Mouse (Mus musculus): ENCODE measurements around the gene Paqr6.
"Not testable (repeated sequence)": the region's sequence is repeated elsewhere in the genome, so short reads cannot be mapped to it uniquely, and the experiment has no call there.

Paqr6 gene

DNA sequence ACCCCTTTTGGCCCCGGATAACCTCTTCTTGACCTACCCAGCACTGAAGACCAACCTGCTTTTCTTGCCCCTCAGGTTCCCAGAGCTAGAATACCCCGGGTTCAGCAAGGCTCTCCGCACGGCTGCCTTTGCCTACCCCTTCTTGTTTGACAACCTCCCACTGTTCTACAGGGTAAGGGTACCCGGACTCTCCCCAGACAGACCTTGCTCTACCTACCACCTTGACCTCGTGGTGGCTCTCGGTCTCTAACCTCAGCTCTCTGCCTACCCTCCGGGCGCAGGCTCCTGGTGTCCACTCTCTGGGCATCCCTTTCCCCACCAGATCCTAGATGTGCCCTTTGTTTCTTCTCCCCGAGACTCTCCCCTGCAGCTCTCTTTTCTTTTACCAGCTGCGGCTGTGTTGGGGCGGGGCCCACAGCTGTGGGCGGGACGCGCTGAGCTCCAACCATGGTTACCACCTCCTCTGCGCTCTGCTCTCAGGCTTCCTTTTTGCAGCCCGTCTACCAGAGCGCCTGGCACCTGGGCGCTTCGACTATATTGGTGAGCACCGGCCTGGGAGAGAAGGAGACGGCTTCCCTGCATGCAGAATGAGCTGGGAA lies 2.5 kb downstream of the Paqr6 start:
- not testable (repeated sequence) for DNase-seq (ENCODE audit: low spot score in 2 of 2)

DNA sequence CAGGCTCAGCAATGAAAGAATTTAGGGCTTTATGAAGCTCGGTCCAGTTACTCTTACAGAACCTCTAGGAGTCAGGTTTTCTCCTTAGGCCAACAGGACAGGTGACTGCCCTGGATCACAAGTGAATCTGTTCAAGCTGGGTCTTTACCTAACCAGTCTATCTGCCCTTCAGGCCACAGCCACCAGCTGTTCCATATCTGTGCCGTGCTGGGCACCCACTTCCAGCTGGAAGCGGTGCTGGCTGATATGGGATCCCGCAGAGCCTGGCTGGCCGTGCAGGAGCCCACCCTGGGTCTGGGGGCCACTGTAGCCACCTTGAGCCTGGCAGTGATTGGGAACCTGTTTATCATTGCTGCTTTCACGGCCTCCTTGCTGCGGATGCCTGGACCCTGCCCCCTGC lies 3.1 kb downstream of the Paqr6 start:
- DNase-seq (ENCODE audit: low spot score in 2 of 2) = not testable (repeated sequence)

DNA sequence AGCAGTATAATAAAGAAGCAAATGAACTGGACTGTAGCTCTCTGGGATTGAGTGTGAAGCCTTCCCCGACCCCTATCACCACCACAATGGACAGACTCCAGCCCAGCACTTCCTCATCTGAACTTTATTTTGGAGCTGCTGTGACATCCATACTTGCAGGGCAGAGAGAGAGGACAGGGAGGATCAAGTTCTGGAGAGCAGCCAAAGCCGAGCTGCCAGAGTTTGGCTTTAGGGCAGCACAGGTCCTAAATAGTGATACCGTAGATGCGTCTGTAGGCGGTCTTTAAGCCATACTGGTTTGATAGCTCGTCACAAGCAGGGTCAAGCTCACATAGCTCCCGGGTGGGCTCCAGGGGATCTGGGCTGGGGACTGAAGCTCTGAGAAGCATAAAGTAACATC lies 4.1 kb downstream of the Paqr6 start:
- not testable (repeated sequence) for DNase-seq (ENCODE audit: low spot score in 2 of 2)

DNA sequence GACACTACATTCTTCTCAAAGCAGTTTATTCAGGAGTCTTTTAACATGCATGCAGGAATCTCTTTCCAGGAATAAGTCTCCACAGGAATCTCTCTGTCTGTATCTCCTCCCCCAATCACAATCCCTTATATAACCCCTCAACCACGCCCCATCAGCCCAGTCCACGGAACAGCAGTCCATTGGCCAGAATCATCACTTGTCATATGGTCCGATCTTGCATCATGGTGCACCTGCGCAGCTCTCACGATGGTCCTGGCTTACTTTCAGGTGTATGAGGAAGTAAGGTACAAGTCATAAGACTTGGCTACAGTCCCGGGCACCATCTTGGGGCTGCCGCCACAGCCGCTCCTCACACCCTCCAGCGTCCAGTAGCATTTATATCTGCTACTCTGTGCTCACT lies 8.3 kb downstream of the Paqr6 start, which contains the start of gene Bglap3:
Gene Bglap3, minus strand, starts transcription at position 101 of the 400 bp plus-strand sequence.
- not testable (repeated sequence) for DNase-seq (ENCODE audit: low spot score in 2 of 2)

DNA sequence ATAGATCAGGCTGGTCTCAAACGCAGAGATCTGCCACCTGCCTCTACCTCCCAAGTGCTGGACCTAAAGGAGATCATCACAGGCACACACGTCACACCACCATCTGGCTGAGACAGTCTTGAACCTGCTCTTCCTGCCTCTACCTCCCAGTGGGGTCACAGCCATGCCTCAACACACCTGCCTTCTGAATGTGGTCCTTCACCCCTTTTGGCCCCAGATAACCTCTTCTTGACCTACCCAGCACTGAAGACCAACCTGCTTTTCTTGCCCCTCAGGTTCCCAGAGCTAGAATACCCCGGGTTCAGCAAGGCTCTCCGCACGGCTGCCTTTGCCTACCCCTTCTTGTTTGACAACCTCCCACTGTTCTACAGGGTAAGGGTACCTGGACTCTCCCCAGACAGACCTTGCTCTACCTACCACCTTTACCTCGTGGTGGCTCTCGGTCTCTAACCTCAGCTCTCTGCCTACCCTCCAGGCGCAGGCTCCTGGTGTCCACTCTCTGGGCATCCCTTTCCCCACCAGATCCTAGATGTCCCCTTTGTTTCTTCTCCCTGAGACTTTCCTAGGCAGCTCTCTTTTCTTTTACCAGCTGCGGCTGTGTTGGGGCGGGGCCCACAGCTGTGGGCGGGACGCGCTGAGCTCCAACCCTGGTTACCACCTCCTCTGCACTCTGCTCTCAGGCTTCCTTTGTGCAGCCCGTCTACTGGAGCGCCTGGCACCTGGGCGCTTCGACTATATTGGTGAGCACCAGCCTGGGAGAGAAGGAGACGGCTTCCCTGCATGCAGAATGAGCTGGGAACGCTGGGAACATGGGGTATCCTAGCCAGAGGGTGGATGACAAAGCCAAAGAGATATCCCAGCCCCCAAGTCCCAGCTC lies 11.6 kb downstream of the Paqr6 start:
- not testable (repeated sequence) for DNase-seq (ENCODE audit: low spot score in 2 of 2)

DNA sequence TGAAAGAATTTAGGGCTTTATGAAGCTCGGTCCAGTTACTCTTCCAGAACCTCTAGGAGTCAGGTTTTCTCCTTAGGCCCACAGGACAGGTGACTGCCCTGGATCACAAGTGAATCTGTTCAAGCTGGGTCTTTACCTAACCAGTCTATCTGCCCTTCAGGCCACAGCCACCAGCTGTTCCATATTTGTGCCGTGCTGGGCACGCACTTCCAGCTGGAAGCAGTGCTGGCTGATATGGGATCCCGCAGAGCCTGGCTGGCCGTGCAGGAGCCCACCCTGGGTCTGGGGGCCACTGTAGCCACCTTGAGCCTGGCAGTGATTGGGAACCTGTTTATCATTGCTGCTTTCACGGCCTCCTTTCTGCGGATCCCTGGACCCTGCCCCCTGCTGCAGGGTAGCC lies 12.3 kb downstream of the Paqr6 start:
- not testable (repeated sequence) for DNase-seq (ENCODE audit: low spot score in 2 of 2)

DNA sequence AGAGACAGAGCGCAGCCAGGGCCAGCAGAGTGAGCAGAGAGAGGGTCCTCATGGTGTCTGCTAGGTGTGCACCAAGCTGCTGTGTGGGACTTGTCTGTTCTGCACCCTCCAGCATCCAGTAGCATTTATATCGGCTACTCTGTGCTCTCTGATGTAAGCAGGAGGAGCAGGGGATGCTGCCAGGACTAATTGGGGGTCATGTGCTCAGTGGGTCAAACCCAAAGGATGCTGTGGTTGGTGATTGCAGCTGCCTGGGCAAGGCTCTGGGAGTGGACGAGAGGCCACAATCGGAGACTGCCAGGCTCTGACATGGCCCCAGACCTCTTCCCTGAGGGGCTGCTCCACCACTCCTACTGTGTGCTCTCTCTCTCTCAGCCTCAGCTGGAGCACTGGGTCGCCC lies 14.2 kb downstream of the Paqr6 start, which contains the start of gene Bglap2:
Gene Bglap2, minus strand, starts transcription at position 101 of the 400 bp plus-strand sequence.
- not testable (repeated sequence) for DNase-seq (ENCODE audit: low spot score in 2 of 2)

DNA sequence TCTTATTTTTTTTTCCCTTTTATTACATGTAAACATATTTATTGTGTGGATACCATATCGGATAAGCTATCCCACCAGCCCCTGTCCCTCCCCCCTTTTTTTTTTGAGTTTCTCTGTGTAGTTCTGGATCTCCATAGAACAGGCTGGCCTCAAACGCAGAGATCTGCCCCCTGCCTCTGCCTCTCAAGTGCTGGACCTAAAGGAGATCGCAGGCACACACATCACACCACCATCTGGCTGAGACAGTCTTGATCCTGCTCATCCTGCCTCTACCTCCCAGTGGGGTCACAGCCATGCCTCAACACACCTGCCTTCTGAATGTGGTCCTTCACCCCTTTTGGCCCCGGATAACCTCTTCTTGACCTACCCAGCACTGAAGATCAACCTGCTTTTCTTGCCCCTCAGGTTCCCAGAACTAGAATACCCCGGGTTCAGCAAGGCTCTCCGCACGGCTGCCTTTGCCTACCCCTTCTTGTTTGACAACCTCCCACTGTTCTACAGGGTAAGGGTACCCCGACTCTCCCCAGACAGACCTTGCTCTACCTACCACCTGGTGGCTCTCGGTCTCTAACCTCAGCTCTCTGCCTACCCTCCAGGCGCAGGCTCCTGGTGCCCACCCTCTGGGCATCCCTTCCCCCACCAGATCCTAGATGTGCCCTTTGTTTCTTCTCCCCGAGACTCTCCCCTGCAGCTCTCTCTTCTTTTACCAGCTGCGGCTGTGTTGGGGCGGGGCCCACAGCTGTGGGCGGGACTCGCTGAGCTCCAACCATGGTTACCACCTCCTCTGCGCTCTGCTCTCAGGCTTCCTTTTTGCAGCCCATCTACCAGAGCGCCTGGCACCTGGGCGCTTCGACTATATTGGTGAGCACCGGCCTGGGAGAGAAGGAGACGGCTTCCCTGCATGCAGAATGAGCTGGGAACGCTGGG lies 17.3 kb downstream of the Paqr6 start:
- not testable (repeated sequence) for DNase-seq (ENCODE audit: low spot score in 2 of 2)

DNA sequence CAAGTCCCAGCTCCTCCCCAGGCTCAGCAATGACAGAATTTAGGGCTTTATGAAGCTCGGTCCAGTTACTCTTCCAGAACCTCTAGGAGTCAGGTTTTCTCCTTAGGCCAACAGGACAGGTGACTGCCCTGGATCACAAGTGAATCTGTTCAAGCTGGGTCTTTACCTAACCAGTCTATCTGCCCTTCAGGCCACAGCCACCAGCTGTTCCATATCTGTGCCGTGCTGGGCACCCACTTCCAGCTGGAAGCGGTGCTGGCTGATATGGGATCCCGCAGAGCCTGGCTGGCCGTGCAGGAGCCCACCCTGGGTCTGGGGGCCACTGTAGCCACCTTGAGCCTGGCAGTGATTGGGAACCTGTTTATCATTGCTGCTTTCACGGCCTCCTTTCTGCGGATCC lies 18.0 kb downstream of the Paqr6 start:
- DNase-seq (ENCODE audit: low spot score in 2 of 2) = not testable (repeated sequence)

DNA sequence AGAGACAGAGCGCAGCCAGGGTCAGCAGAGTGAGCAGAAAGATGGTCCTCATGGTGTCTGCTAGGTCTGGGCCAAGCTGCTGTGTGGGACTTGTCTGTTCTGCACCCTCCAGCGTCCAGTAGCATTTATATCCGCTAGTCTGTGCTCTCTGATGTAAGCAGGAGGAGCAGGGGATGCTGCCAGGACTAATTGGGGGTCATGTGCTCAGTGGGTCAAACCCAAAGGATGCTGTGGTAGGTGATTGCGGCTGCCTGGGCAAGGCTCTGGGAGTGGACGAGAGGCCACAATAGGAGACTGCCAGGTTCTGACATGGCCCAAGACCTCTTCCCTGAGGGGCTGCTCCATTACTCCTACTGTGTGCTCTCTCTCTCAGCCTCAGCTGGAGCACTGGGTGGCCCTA lies 20.0 kb downstream of the Paqr6 start, which contains the start of gene Bglap:
Gene Bglap, minus strand, starts transcription at position 101 of the 400 bp plus-strand sequence.
- no peak for DNase-seq (ENCODE audit: low spot score in 2 of 2)

DNA sequence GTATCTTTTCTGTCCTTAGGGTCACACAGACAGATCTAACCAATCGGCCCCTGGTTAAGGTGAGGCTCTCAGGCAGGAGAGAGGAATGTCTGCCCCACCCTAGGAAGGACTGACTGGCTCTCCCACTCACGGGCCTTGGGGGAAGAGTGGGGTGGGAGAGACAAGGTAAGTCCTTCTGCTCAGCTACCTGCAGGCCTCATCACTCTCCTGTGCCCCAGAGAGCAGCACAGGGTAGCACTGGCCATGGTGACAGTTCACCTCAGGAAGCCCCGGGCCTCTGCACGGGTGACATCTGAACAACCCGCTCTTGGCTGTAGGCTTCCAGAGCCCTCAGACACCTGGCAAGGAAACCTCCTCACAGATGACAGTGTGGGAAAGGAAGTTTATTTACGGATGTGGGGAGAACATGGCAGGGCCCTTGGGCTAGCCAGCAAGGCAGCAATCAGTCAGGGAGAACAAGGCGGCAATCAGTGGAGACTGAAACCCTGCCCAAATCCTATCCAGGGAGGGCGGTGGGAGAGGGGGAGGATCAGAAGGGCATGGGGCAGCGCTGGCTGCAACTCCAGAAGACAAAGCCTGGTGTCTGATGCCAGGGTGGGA lies 29.5 kb downstream of the Paqr6 start:
- no peak for DNase-seq (ENCODE audit: low spot score in 2 of 2)

DNA sequence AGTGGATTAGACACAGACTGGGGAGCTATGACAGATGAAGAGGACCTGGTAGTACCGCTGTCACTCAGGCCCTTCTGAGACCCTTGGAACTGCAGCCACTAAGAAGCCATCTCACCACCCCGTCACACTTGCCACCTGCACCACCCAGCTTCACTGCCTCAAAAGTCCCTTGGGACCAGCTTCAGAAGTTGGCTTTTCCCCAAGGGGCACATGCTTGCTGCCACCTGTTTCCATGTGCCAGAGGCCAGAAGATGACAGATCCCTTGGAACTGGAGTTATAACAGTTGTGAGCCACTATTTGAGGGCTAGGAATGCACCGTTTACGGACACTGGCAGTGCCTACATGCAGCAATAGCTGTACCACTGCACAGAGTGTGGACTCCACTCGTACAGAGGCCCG lies 30.9 kb downstream of the Paqr6 start:
- no peak for DNase-seq (ENCODE audit: low spot score in 2 of 2)

DNA sequence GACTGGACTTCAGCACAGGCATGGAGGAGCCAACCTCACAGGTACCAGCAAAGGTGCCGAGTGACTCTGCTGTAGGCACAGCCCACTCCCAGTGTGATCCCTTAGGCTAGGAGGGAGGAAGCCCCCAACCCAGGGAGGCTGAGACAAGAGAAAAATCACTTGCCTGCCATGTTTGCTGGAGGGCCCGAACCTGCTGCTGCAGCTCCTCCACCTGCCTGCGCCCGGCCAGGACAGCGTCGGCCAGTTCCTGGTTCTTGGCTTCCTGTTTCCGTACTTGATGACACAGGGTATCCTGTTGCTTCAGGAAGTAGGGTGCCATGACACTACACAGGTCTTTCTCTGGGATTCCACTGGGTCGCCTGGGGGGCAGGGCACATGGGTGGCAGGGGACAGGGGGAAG lies 31.4 kb downstream of the Paqr6 start:
- DNase-seq (ENCODE audit: low spot score in 2 of 2) = no peak

DNA sequence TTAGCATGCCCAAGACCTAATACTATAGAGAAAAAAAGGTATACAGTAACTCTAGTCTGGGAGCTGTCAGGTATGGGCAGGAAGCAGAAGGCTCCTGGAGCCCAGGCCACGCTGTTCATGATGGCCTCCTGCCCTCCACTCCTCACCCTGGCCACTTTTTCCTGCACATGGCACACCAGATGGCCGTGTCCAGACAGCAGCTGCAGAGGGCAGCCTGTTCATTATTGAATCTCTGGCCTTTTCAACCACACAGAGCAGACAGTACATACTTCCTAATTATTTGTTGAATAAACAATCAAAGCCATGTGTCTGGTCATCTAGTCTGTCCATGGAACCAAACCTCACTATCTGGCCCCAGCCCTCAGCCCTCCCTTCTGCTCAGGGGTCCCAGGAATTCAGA lies 34.3 kb downstream of the Paqr6 start:
- DNase-seq (ENCODE audit: low spot score in 2 of 2) = peak in 1 of 2 experiments; percentile 33

DNA sequence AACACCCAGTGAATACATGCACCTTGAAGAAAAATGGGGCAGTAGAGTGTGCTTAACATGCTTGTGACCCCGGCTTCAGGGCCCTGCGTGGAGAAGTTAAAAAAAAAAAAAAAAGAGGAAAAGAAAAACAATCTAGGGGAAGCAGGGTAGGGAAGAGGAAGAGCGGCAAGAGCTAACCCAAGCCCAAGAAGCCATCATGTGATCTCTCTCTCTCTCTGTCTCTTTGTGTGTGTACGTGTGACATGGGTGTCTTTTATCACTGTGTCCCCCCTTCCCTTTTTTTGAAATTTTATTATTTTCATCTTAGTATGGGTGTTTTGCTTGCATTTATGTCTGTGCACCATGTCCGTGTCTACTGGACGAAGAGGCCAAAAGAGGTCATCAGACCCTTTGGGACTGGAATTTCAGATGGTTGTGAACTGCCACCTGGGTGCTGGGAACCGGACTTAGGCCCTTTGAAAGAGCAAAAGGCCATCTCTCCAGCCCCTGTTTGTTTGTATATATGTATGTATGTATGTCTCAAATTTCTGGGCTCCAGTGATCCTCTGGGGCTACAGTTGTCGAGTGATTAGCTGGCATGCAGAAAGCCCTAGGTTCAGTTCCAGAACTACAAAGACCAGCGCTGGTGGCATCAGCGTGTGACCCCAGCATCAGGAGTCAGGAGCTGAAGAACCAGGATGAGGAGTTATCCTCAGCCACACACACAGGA lies 39.3 kb downstream of the Paqr6 start:
- DNase-seq (ENCODE audit: low spot score in 2 of 2) = no peak

DNA sequence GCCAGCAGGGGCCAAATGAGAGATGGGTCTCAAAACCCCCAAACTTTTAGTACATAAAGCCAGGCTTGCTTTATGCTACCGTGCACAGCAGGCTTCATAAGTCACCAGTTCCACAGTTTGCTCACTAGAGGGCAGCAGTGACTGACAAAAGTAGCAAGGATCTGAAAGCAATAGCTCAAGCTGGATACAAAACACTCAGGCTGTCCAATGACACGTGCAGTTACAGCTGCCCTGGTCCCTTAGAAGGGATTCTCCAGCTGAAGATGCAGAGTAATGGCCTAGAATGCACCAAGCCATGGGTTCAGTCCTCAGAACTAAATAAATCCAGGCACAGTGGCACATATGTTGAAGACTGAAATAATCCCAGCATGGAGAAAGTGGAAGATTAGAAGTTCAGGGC lies 42.7 kb downstream of the Paqr6 start:
- peak; percentile 33 to 58 for DNase-seq (ENCODE audit: low spot score in 2 of 2)

DNA sequence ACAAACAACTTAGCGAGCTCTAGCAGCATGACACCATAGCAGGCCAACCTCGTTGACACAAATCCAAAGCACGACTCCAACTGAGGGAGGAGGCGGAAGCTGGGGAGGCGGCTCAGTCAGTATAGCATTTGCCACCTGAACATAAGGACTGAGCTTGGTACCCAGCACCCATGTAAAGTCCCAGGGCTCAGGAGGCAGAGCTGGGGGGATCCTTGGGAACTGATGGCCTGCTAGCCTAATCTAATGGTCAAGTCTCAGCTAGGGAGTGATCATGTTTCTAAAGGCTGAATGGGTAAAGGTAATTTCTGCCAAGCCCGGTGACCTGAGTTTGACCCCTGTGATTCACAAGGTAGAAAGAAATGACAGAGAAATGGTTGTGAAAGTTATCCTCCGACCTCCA lies 43.1 kb downstream of the Paqr6 start:
- DNase-seq (ENCODE audit: low spot score in 2 of 2) = no peak

DNA sequence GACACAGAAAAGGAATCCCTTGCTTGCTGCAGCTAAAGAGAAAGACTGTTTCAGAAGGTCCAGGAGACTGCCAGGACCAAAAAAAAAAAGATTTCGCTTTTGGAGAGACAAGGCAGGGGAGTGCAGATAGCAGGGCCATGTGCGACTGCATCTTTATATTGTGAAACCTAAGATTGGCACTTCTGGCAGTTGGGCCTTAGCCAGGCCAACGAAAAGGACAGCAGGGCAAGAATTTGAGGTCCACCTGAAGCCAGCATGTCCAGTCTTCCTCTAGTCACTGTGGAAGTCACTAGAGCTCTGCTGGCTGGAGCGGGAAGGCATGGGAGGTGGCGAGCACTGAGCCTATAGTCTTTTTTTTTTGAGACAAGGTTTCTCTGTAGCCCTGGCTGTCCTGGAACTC lies 44.6 kb downstream of the Paqr6 start:
- DNase-seq (ENCODE audit: low spot score in 2 of 2) = no peak

DNA sequence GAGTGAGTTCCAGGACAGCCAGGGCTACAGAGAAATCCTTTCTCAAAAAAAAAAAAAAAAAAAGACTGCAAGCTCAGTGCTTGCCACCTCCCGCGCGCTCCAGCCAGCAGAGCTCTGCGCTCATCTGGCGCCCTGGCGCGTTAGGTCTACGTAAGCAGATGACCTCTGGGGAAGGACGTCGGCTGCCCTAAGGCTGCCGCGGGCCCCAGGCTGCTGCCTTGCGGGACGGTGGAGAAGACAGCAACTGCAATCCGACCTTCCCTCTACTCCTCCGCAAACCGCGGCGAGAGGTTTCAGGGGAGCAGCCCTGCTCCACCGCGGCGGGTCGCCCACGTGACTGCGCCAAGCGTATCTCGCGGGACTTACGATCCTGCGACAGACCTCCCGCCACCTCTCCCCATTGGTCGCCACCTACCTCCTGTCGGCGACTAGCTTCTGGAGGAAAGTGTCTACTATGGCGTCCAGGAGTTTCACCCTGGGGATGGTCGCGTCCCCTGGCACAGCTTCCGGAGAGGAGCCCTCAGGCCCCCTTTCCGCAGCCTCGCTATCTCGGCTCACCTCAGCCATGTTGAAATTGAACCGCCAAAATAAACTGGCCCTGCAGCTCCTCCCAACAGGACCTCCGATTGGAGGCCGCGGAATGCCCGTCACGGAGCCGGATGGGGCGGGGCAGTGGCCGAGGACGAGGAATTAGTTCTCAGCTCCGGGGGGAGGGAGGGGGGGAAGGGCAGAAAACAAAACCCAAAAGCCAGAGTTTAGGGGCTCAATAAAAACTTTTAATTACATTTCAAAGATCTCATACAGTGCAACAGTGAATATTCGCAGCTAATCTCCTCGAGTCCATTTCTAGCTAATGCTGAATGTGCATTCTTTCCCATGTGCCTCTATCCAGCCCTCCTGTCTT lies 45.6 kb downstream of the Paqr6 start, which contains the start of gene Pmf1:
Gene Pmf1, minus strand, starts transcription at position 591 of the 904 bp plus-strand sequence.
- DNase-seq (ENCODE audit: low spot score in 2 of 2) = peak; percentile 76 to 85

DNA sequence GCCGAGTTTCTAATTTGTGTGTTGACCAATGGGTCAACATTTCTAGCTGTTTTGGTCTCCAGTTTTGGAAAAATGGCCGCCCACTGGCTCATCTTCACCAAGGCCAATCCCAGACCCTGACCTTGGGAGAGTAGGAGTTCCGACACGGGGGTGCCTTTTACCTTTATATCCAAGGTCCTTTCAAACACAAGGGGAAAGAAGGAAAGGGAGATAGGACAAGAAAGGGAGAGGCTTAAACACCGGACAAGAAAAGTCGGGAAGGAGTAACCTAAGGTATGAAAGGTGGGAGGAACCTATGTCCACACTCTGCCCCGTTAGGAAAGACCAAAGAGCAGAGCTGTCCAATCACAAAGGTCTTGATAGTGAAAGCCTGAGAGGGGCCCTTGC lies 46.3 kb downstream of the Paqr6 start:
- DNase-seq (ENCODE audit: low spot score in 2 of 2) = no peak
